Mouse (Mus musculus): ENCODE data around the gene Timm10. TPM values are rescaled to one million over a fixed set of nuclear protein-coding genes. Genes with fewer than 3 reads are reported as not detected.
A peak's percentile ranks its signal among the peaks of the same experiment; 100 is the strongest.

The Timm10 gene
- total RNA-seq, 2 experiments from 2014 or later, result 46.2 to 51.4 TPM

- DNase-seq, result no peak
These were observed 33.4 kb downstream of the Timm10 start for GRCm38 (mm10) chr2:84859991-84860780.

GRCm38 (mm10) chr2:84861430-84861829 lies 34.6 kb downstream of the Timm10 start:
- no peak for DNase-seq

- DNase-seq, result peak; percentile 67 to 73
These were observed 35.4 kb downstream of the Timm10 start for GRCm38 (mm10) chr2:84862231-84862630.

GRCm38 (mm10) chr2:84865616-84866571 lies 39.1 kb downstream of the Timm10 start:
- DNase-seq, result peak; percentile 40 to 49

- DNase-seq, result peak; percentile 68 to 74
These were observed 41.7 kb downstream of the Timm10 start for GRCm38 (mm10) chr2:84868521-84868943.

- DNase-seq, result no peak
These were observed 42.2 kb downstream of the Timm10 start for GRCm38 (mm10) chr2:84868977-84869376.

GRCm38 (mm10) chr2:84870623-84871160 lies 43.9 kb downstream of the Timm10 start:
- no peak for DNase-seq

- peak; percentile 73 to 84 for DNase-seq
These were observed 45.4 kb downstream of the Timm10 start for GRCm38 (mm10) chr2:84872105-84872716.

- no peak for DNase-seq
These were observed 49.0 kb downstream of the Timm10 start for GRCm38 (mm10) chr2:84875842-84876241.

Other genes starting within 250 kb of the Timm10 start
- 100 to 1,000 TPM; 135 to 142 TPM for gene Ctnnd1, start 176.2 kb upstream of the Timm10 start, total RNA-seq (2021)
- under 1 TPM in 1 of 2 experiments, not detected in 1; 0.10 TPM for gene Btbd18, start 167.9 kb upstream of the Timm10 start, total RNA-seq (2021)
- 10 to 100 TPM; 27.2 to 47.4 TPM for gene Selenoh, start 156.2 kb upstream of the Timm10 start, total RNA-seq (2021)
- not detected for gene Gm28635, start 149.0 kb upstream of the Timm10 start, total RNA-seq (2021)
- gene Med19, start 148.6 kb upstream of the Timm10 start, total RNA-seq (2021), result 10 to 100 TPM; 25.5 to 26.3 TPM
- 100 to 1,000 TPM; 138 to 157 TPM for gene Tmx2, start 147.9 kb upstream of the Timm10 start, total RNA-seq (2021)
- gene Zdhhc5, start 111.8 kb upstream of the Timm10 start, total RNA-seq (2021), result 10 to 100 TPM; 63.3 to 63.9 TPM
- 10 to 100 TPM; 13.5 to 16.4 TPM for gene Clp1, start 99.6 kb upstream of the Timm10 start, total RNA-seq (2021)
- gene Ypel4, start 92.9 kb upstream of the Timm10 start, total RNA-seq (2021), result 1 to 10 TPM; 2.8 to 5.0 TPM
- gene Gm19426, start 83.3 kb upstream of the Timm10 start, total RNA-seq (2021), result 1 to 10 TPM; 1.5 to 2.4 TPM
- 10 to 100 TPM; 63.0 to 84.6 TPM for gene Serping1, start 51.6 kb upstream of the Timm10 start, total RNA-seq (2021)
- 10 to 100 TPM; 17.1 to 23.1 TPM for gene Ube2l6, start 28.2 kb upstream of the Timm10 start, total RNA-seq (2021)
- gene Smtnl1, start 4.3 kb upstream of the Timm10 start, total RNA-seq (2021), result not detected
- gene Slc43a1, start 11.9 kb downstream of the Timm10 start, total RNA-seq (2021), result 1 to 10 TPM; 6.6 to 7.5 TPM
- gene Rtn4rl2, start 59.7 kb downstream of the Timm10 start, total RNA-seq (2021), result 1 to 10 TPM in 1 of 2 experiments, under 1 TPM in 1; 0.79 to 2.4 TPM
- gene Slc43a3, start 109.6 kb downstream of the Timm10 start, total RNA-seq (2021), result 10 to 100 TPM; 52.8 to 88.3 TPM
- gene Prg2, start 153.5 kb downstream of the Timm10 start, total RNA-seq (2021), result not detected
- gene Prg3, start 161.2 kb downstream of the Timm10 start, total RNA-seq (2021), result not detected
- 100 to 1,000 TPM; 126 to 128 TPM for gene Ssrp1, start 210.2 kb downstream of the Timm10 start, total RNA-seq (2021)
- gene P2rx3, start 210.5 kb downstream of the Timm10 start, total RNA-seq (2021), result 1 to 10 TPM; 1.6 to 2.0 TPM
- gene Tnks1bp1, start 221.0 kb downstream of the Timm10 start, total RNA-seq (2021), result 100 to 1,000 TPM in 1 of 2 experiments, 10 to 100 TPM in 1; 94.2 to 103 TPM

Measured in adrenal gland, postnatal 36 days (tissue).